Mouse (Mus musculus): ENCODE data around the gene Eif3b. TPM values are rescaled to one million over a fixed set of nuclear protein-coding genes. Genes with fewer than 3 reads are reported as not detected.

The Eif3b gene
- total and polyA plus RNA-seq, 2 experiments from 2014 or later, result 43.8 to 63.2 TPM

DNA sequence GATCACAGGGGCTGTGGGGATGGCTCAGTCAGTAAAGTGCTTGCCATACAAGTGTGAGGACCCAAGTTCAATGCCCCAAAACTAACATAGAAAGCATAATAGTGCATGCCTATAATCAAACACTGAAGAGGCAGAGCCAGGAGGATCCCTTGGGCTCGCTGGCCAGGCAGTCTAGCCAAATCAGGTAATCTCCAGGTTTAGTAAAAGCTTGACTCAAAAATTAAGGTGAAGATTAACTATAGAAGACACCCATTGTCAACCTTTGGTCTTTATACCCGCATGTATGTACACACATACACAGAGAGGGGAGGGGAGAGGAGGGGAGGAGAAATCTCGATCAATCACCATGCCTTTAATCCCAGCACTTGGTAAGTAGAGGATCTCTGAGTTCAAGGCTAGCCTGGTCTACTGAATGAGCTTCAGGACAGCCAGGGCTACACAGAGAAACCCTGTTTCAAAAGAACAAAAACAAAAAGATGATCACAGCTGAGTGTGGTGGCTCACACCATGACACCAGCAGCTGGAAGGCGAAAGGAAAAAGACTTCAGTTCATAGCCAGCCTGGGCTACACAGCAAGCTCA is 43.8 kb upstream of the Eif3b start:
- Histone ChIP-seq H3K27me3 (ENCODE audit: insufficient read depth, low read length) (no peaks in the 10 kb centered on the region), H3K4me2 (ENCODE audit: low read depth, low read length) (no peak overlapping the region), H3K4me3 (ENCODE audit: low read length) (no peak overlapping the region), H3K36me3 (ENCODE audit: insufficient read depth, low read length) (no peaks in the 10 kb centered on the region), H3K4me1 (ENCODE audit: insufficient read depth, low read length) (no peaks in the 10 kb centered on the region), H3K27ac (no peak overlapping the region), H3K9me3 (ENCODE audit: low read length) (no peaks in the 10 kb centered on the region), H3K9ac (replicated peaks; ENCODE audit: low read length) (no peak overlapping the region)
- DNase-seq (ENCODE audit: low spot score) (no peak), ATAC-seq (no peak)
- 88% methylated on average over 4 of the region's 4 CpGs for WGBS
- no peak for TF ChIP-seq CTCF (IDR thresholded peaks at IDR 0.05; ENCODE audit: low read depth)

DNA sequence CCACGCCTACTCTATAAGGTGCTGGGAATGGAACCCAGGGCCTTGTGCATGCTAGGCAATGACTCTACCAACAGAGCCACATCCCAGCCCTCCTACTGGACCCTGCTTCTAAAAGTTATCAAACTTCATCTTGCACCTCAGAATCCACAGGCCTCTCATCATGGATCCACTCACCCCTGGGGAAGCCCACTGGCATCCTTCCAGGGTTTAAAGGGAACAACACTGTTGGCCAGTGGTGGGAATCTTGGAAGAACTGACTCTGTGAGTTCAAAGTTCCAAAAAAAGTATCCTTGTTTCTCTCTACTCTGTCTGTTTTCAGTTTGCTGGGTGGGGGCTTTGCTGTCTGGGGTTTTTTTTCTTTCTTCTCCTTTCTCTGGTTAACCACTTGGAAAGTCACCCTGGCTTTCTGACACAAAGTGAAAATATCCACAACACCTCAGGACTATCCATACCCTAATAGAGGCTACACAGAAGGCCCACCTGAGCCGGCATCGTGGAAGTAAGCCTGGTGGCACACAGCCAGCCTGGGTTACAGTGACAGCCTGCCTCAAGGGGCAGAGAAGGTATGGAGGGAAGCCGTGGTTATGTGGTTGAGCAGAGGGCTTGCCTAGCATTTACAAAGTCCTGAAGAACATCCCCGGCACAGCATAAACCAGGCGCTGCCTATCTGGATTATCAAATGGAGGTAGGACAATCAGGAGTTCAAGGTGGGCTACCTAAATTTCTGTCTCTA is 40.8 kb upstream of the Eif3b start:
- no peak for TF ChIP-seq CTCF (IDR thresholded peaks at IDR 0.05; ENCODE audit: low read depth)
- no peaks in the 10 kb centered on the region for H3K4me1 ChIP-seq (ENCODE audit: insufficient read depth, low read length)
- H3K27me3 ChIP-seq (ENCODE audit: insufficient read depth, low read length), result no peaks in the 10 kb centered on the region
- H3K27ac ChIP-seq, result no peak overlapping the region
- H3K9ac ChIP-seq (replicated peaks; ENCODE audit: low read length), result no peak overlapping the region
- 85% methylated on average over 6 of the region's 6 CpGs for WGBS
- no peaks in the 10 kb centered on the region for H3K36me3 ChIP-seq (ENCODE audit: insufficient read depth, low read length)
- H3K9me3 ChIP-seq (ENCODE audit: low read length), result no peaks in the 10 kb centered on the region
- no peak overlapping the region for H3K4me3 ChIP-seq (ENCODE audit: low read length)
- DNase-seq (ENCODE audit: low spot score) (no peak), ATAC-seq (no peak)
- H3K4me2 ChIP-seq (ENCODE audit: low read depth, low read length), result no peak overlapping the region

GRCm38 (mm10) chr5:140379299-140379698 is 39.8 kb upstream of the Eif3b start:
- Histone ChIP-seq H3K9me3 (ENCODE audit: low read length) (no peaks in the 10 kb centered on the region), H3K4me2 (ENCODE audit: low read depth, low read length) (no peak overlapping the region), H3K27me3 (ENCODE audit: insufficient read depth, low read length) (no peaks in the 10 kb centered on the region), H3K27ac (no peak overlapping the region), H3K9ac (replicated peaks; ENCODE audit: low read length) (no peak overlapping the region), H3K4me3 (ENCODE audit: low read length) (no peak overlapping the region), H3K36me3 (ENCODE audit: insufficient read depth, low read length) (no peaks in the 10 kb centered on the region), H3K4me1 (ENCODE audit: insufficient read depth, low read length) (no peaks in the 10 kb centered on the region)
- WGBS, result 65% methylated on average over 6 of the region's 6 CpGs
- ATAC-seq (no peak), DNase-seq (ENCODE audit: low spot score) (no peak)
- TF ChIP-seq CTCF (IDR thresholded peaks at IDR 0.05; ENCODE audit: low read depth), result no peak

DNA sequence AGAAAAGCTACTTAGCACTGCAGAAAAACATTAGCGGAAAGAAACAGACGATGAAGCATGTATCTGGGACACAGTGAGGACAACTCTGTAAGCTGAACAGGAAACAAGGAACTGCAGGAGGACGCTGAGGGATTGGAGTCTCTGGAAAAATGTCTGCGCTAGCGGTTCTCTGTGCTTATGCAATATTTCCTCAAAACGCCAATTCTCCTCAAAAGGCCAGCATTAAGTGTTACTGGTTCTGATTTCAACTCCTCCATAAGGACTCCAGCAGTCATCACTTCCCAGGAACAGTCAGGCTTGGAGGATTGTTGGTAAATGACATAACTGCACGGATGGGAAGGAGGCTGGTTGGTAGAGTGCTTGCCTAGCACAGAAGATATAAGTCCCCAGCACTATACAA is 38.0 kb upstream of the Eif3b start:
- WGBS, result 92% methylated on average over 7 of the region's 7 CpGs
- Histone ChIP-seq H3K9me3 (ENCODE audit: low read length) (no peaks in the 10 kb centered on the region), H3K4me3 (ENCODE audit: low read length) (no peak overlapping the region), H3K9ac (replicated peaks; ENCODE audit: low read length) (no peak overlapping the region), H3K36me3 (ENCODE audit: insufficient read depth, low read length) (no peaks in the 10 kb centered on the region), H3K4me1 (ENCODE audit: insufficient read depth, low read length) (no peaks in the 10 kb centered on the region), H3K4me2 (ENCODE audit: low read depth, low read length) (no peak overlapping the region), H3K27me3 (ENCODE audit: insufficient read depth, low read length) (no peaks in the 10 kb centered on the region), H3K27ac (no peak overlapping the region)
- DNase-seq (ENCODE audit: low spot score), result no peak
- ATAC-seq, result no peak
- TF ChIP-seq CTCF (IDR thresholded peaks at IDR 0.05; ENCODE audit: low read depth), result no peak

GRCm38 (mm10) chr5:140382688-140383087 is 36.4 kb upstream of the Eif3b start:
- Histone ChIP-seq H3K4me2 (ENCODE audit: low read depth, low read length) (no peak overlapping the region), H3K4me1 (ENCODE audit: insufficient read depth, low read length) (peaks cover 2% of the 10 kb centered on the region; the same call in 1 of the 2 replicates), H3K4me3 (ENCODE audit: low read length) (no peak overlapping the region), H3K9me3 (ENCODE audit: low read length) (no peaks in the 10 kb centered on the region), H3K36me3 (ENCODE audit: insufficient read depth, low read length) (no peaks in the 10 kb centered on the region), H3K27me3 (ENCODE audit: insufficient read depth, low read length) (no peaks in the 10 kb centered on the region), H3K27ac (no peak overlapping the region), H3K9ac (replicated peaks; ENCODE audit: low read length) (no peak overlapping the region)
- 93% methylated on average over 6 of the region's 6 CpGs for WGBS
- no peak for ATAC-seq
- no peak for DNase-seq (ENCODE audit: low spot score)
- TF ChIP-seq CTCF (IDR thresholded peaks at IDR 0.05; ENCODE audit: low read depth), result no peak

DNA sequence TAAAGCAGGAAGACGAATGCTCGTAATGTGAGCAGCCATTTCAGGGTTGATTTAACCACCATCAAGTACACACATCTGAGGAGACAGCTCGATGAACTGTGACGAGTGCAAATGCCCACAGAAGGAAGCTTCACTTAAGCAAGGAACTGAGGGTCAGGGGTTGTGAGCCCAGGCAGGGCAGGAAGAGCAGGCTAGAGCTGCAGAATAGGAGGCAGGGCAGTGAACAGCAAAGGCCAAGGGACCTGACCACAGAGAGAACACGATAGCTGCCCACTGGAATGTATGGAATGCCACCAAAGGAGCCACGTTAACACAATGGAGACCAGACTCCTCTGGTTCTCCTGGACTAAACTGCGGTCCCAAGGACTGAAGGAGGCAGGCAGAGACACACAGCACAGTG is 35.6 kb upstream of the Eif3b start:
- TF ChIP-seq CTCF (IDR thresholded peaks at IDR 0.05; ENCODE audit: low read depth), result no peak
- H3K4me3 ChIP-seq (ENCODE audit: low read length), result no peak overlapping the region
- WGBS, result 18% methylated on average over 7 of the region's 7 CpGs
- H3K9me3 ChIP-seq (ENCODE audit: low read length), result no peaks in the 10 kb centered on the region
- H3K36me3 ChIP-seq (ENCODE audit: insufficient read depth, low read length), result no peaks in the 10 kb centered on the region
- H3K4me1 ChIP-seq (ENCODE audit: insufficient read depth, low read length), result peaks cover 11% of the 10 kb centered on the region
- no peak overlapping the region for H3K9ac ChIP-seq (replicated peaks; ENCODE audit: low read length)
- ATAC-seq (no peak), DNase-seq (ENCODE audit: low spot score) (no peak)
- no peak overlapping the region for H3K4me2 ChIP-seq (ENCODE audit: low read depth, low read length)
- H3K27ac ChIP-seq, result no peak overlapping the region
- H3K27me3 ChIP-seq (ENCODE audit: insufficient read depth, low read length), result no peaks in the 10 kb centered on the region

GRCm38 (mm10) chr5:140384462-140384861 is 34.7 kb upstream of the Eif3b start:
- H3K9me3 ChIP-seq (ENCODE audit: low read length), result no peaks in the 10 kb centered on the region
- no peaks in the 10 kb centered on the region for H3K27me3 ChIP-seq (ENCODE audit: insufficient read depth, low read length)
- TF ChIP-seq CTCF (IDR thresholded peaks at IDR 0.05; ENCODE audit: low read depth), result 0 out of 2 replicates have a peak, but pooled peaks have one; percentile 2
- 86% methylated on average over 1 of the region's 1 CpGs for WGBS
- no peak overlapping the region for H3K9ac ChIP-seq (replicated peaks; ENCODE audit: low read length)
- H3K4me2 ChIP-seq (ENCODE audit: low read depth, low read length), result no peak overlapping the region
- DNase-seq (ENCODE audit: low spot score), result no peak
- H3K4me1 ChIP-seq (ENCODE audit: insufficient read depth, low read length), result peaks cover 12% of the 10 kb centered on the region
- no peaks in the 10 kb centered on the region for H3K36me3 ChIP-seq (ENCODE audit: insufficient read depth, low read length)
- no peak overlapping the region for H3K27ac ChIP-seq
- no peak for ATAC-seq
- no peak overlapping the region for H3K4me3 ChIP-seq (ENCODE audit: low read length)
